Mouse (Mus musculus): ENCODE measurements at regions not wholly inside any gene's neighbourhood (a gene's known extent, or its start where the extent isn't known, plus 50 kb on each side); places are given as distances from the start of the nearest gene placed in this dataset.

- no peak for DNase-seq
These were observed 255.7 kb downstream of the Stim2 start for GRCm38 (mm10) chr5:54254005-54254404.

GRCm38 (mm10) chr5:54258087-54258733, 259.9 kb downstream of the Stim2 start:
- DNase-seq, result peak; percentile 18

GRCm38 (mm10) chr5:54264867-54265434, 266.7 kb downstream of the Stim2 start:
- DNase-seq, result no peak

- no peak for DNase-seq
These were observed 269.7 kb downstream of the Stim2 start for GRCm38 (mm10) chr5:54267905-54268590.

- no peak for DNase-seq
These were observed 281.1 kb downstream of the Stim2 start for GRCm38 (mm10) chr5:54279357-54279756.

GRCm38 (mm10) chr5:54280670-54281069, 282.4 kb downstream of the Stim2 start:
- DNase-seq, result no peak

GRCm38 (mm10) chr5:54281121-54281520, 282.8 kb downstream of the Stim2 start:
- DNase-seq, result no peak

GRCm38 (mm10) chr5:54290372-54291080, 292.2 kb downstream of the Stim2 start:
- no peak for DNase-seq

- DNase-seq, result no peak
These were observed 293.6 kb downstream of the Stim2 start for GRCm38 (mm10) chr5:54291940-54292339.

GRCm38 (mm10) chr5:54313660-54314279, 315.5 kb downstream of the Stim2 start:
- DNase-seq, result no peak

- DNase-seq, result no peak
These were observed 332.1 kb downstream of the Stim2 start for GRCm38 (mm10) chr5:54330415-54330814.

- peak; percentile 9 for DNase-seq
These were observed 344.7 kb downstream of the Stim2 start for GRCm38 (mm10) chr5:54342976-54343375.

GRCm38 (mm10) chr5:54343432-54343831, 345.1 kb downstream of the Stim2 start:
- no peak for DNase-seq

GRCm38 (mm10) chr5:54348820-54349596, 350.7 kb downstream of the Stim2 start:
- no peak for DNase-seq

- DNase-seq, result no peak
These were observed 351.6 kb downstream of the Stim2 start for GRCm38 (mm10) chr5:54349775-54350332.

- no peak for DNase-seq
These were observed 357.8 kb downstream of the Stim2 start for GRCm38 (mm10) chr5:54356105-54356504.

- DNase-seq, result no peak
These were observed 359.2 kb downstream of the Stim2 start for GRCm38 (mm10) chr5:54357501-54357900.

GRCm38 (mm10) chr5:54358221-54358620, 359.9 kb downstream of the Stim2 start:
- no peak for DNase-seq

Measured in gastrocnemius, postnatal 10 days (tissue).